In genomic region chr14:38616969-38617368, GRCm38 (mm10) we compare ENCODE assay signal across 23 mouse cellular contexts.
"Had no signal": no experiment of that assay in that cellular context is flagged by ENCODE, and none has a peak within 500 bp of the region (broad histone marks: within the 10 kb centered on the region; RNA-seq: fewer than 3 reads in every experiment).

No protein-coding gene starts in this region.

- H3K9ac ChIP-seq: heart, embryonic 13.5 days; heart, embryonic 15.5 days; hindbrain, embryonic 13.5 days; hindbrain, embryonic 15.5 days; limb, embryonic 12.5 days; liver, embryonic 14.5 days had no signal

- H3K4me3 ChIP-seq: heart, adult 2 months; heart, embryonic 13.5 days; heart, embryonic 15.5 days; hindbrain, embryonic 13.5 days; hindbrain, embryonic 15.5 days; layer of hippocampus, adult 2 months; left cerebral cortex, adult 2 months; limb, embryonic 10.5 days; limb, embryonic 12.5 days had no signal

- H3K27me3 ChIP-seq: heart, embryonic 13.5 days; heart, embryonic 15.5 days; hindbrain, embryonic 13.5 days; hindbrain, embryonic 15.5 days; limb, embryonic 12.5 days had no signal

- ATAC-seq: hindbrain, postnatal 0 days; intestine, embryonic 16.5 days had no signal

- H3K4me1 ChIP-seq: heart, embryonic 13.5 days; heart, embryonic 15.5 days; hindbrain, embryonic 13.5 days; hindbrain, embryonic 15.5 days; limb, embryonic 10.5 days; limb, embryonic 12.5 days had no signal

- H3K27ac ChIP-seq: heart, adult 2 months; heart, embryonic 13.5 days; heart, embryonic 15.5 days; hindbrain, embryonic 13.5 days; hindbrain, embryonic 15.5 days; hindbrain, postnatal 0 days; layer of hippocampus, adult 2 months; left cerebral cortex, adult 2 months; limb, embryonic 10.5 days; limb, embryonic 12.5 days; liver, embryonic 14.5 days had no signal

- H3K36me3 ChIP-seq: heart, embryonic 13.5 days; heart, embryonic 15.5 days; hindbrain, embryonic 13.5 days; hindbrain, embryonic 15.5 days; limb, embryonic 10.5 days; limb, embryonic 12.5 days had no signal

- H3K4me2 ChIP-seq: heart, embryonic 11.5 days; heart, embryonic 13.5 days; heart, embryonic 15.5 days; hindbrain, embryonic 13.5 days; hindbrain, embryonic 15.5 days; limb, embryonic 12.5 days had no signal

- DNase-seq: gastrocnemius, postnatal 14 days; gastrocnemius, postnatal 36 days; heart, adult 11 months; heart, adult 2 months; heart, postnatal 14 days; heart, postnatal 36 days; kidney, adult 11 months; kidney, adult 2 months; kidney, postnatal 10 days; kidney, postnatal 25 days; kidney, postnatal 4 days had no signal

- H3K9me3 ChIP-seq: heart, embryonic 15.5 days; hindbrain, embryonic 13.5 days; hindbrain, embryonic 15.5 days; limb, embryonic 10.5 days; limb, embryonic 12.5 days had no signal
